Mouse (Mus musculus) common myeloid progenitor, adult 5-6 weeks (primary cell): ENCODE measurements around the gene Tuba1c. TPM values are rescaled to one million over a fixed set of nuclear protein-coding genes. Genes with fewer than 3 reads are reported as not detected.
A peak's percentile ranks its signal among the peaks of the same experiment; 100 is the strongest.
"Not testable (repeated sequence)": the region's sequence is repeated elsewhere in the genome, so short reads cannot be mapped to it uniquely, and the experiment has no call there.

Source experiments
- ATAC-seq: replicated peaks from 2 replicates; pipeline ENCODE4 v1.8.0; 2016; ENCODE audit warnings: low read depth, mild to moderate bottlenecking, moderate TSS enrichment, inconsistent platforms; ENCODE audit not compliant: poor library complexity, severe bottlenecking
- total RNA-seq: library from RNA; stranded (forward); fragments of 200-1000, 187-1606 nt; gene quantifications from 2 replicates; pipeline ENCODE4 v1.2.3, GENCODE M21; 2017

Gene Tuba1c
- total RNA-seq, 1 experiment from 2014 or later = 61.3 TPM

GRCm38 (mm10) chr15:99027116-99027515 is 2.6 kb upstream of the Tuba1c start:
- ATAC-seq = no peak

- no peak for ATAC-seq
These were observed 725 bp upstream of the Tuba1c start for GRCm38 (mm10) chr15:99028874-99029458.

GRCm38 (mm10) chr15:99030585-99031387 is 1.1 kb downstream of the Tuba1c start:
- ATAC-seq = peak; percentile 16; the same call in 1 of the 2 replicates

GRCm38 (mm10) chr15:99031388-99031675 is 1.6 kb downstream of the Tuba1c start:
- ATAC-seq = no peak

GRCm38 (mm10) chr15:99032041-99032725 is 2.5 kb downstream of the Tuba1c start:
- no peak for ATAC-seq

- no peak for ATAC-seq
These were observed 3.1 kb downstream of the Tuba1c start for GRCm38 (mm10) chr15:99032726-99033250.

- ATAC-seq = peak; percentile 22
These were observed 4.0 kb downstream of the Tuba1c start for GRCm38 (mm10) chr15:99033498-99034270.

GRCm38 (mm10) chr15:99035431-99035830 is 5.7 kb downstream of the Tuba1c start:
- no peak for ATAC-seq

GRCm38 (mm10) chr15:99036249-99036905 is 6.7 kb downstream of the Tuba1c start:
- ATAC-seq = no peak

- ATAC-seq = no peak
These were observed 8.3 kb downstream of the Tuba1c start for GRCm38 (mm10) chr15:99038025-99038424.

- ATAC-seq = no peak
These were observed 9.1 kb downstream of the Tuba1c start for GRCm38 (mm10) chr15:99038797-99039196.

GRCm38 (mm10) chr15:99039306-99039705 is 9.6 kb downstream of the Tuba1c start:
- no peak for ATAC-seq

- peak; percentile 54; the same call in 1 of the 2 replicates for ATAC-seq
These were observed 10.6 kb downstream of the Tuba1c start for GRCm38 (mm10) chr15:99039996-99040919.

- no peak for ATAC-seq
These were observed 11.5 kb downstream of the Tuba1c start for GRCm38 (mm10) chr15:99040920-99041856.

GRCm38 (mm10) chr15:99042334-99042733 is 12.6 kb downstream of the Tuba1c start:
- ATAC-seq = no peak

GRCm38 (mm10) chr15:99044854-99045253 is 15.2 kb downstream of the Tuba1c start:
- no peak for ATAC-seq

GRCm38 (mm10) chr15:99045734-99046133 is 16.0 kb downstream of the Tuba1c start:
- not testable (repeated sequence) for ATAC-seq
